Mouse (Mus musculus) forebrain, embryonic 11.5 days (tissue): ENCODE results near the gene Sp100. TPM values are rescaled to one million over a fixed set of nuclear protein-coding genes. Genes with fewer than 3 reads are reported as not detected.

Experiments
- microRNA-seq: library from miRNA; unstranded; fragments of <30 nt; microRNA quantifications from one replicate; pipeline ENCODE4, GENCODE M21; 2016; ENCODE audit not compliant: insufficient number of aligned reads
- polyA plus RNA-seq: library from polyadenylated mRNA; unstranded; fragments of >200 nt; fragmentation: Nextera tagmentation; extraction: Ambion mirVana; gene quantifications from 2 replicates; pipeline ENCODE4 v1.2.1, GENCODE M21; 2014

Gene Sp100
- polyA plus RNA-seq, 1 experiment from 2014 or later = 0.29 TPM

Small RNA genes lying within 50 kb of the gene (microRNA-seq; reads per million reads assigned to microRNA genes)
- not detected for gene Mir8096

Other genes with a start within 250 kb of the Sp100 start
- not detected in 2 replicates for gene G530012D18Rik, start 74.3 kb upstream of the Sp100 start, polyA plus RNA-seq
- 0.33 and 0.59 TPM in 2 replicates for gene Sp110, start 51.2 kb upstream of the Sp100 start, polyA plus RNA-seq
- gene Sp140, start 49.6 kb upstream of the Sp100 start, polyA plus RNA-seq = 0.43 and 0.59 TPM in 2 replicates
- 1.0 and 1.3 TPM in 2 replicates for gene A630001G21Rik, start 128.7 kb downstream of the Sp100 start, polyA plus RNA-seq
- 59.7 and 62.3 TPM in 2 replicates for gene Cab39, start 143.5 kb downstream of the Sp100 start, polyA plus RNA-seq
- gene Itm2c, start 244.3 kb downstream of the Sp100 start, polyA plus RNA-seq = 65.3 and 74.7 TPM in 2 replicates